Mouse (Mus musculus): ENCODE data around the gene Akr1cl. TPM values are rescaled to one million over a fixed set of nuclear protein-coding genes. Genes with fewer than 3 reads are reported as not detected.

Akr1cl gene
- polyA plus RNA-seq, 1 experiment from 2014 or later: 0.09 TPM

GRCm38 (mm10) chr1:64988176-64988575, 44.4 kb downstream of the Akr1cl start:
- Histone ChIP-seq H3K4me3 (replicated peaks) (no peak overlapping the region), H3K4me2 (replicated peaks) (no peak overlapping the region), H3K27me3 (no peaks in the 10 kb centered on the region), H3K36me3 (no peaks in the 10 kb centered on the region), H3K4me1 (no peaks in the 10 kb centered on the region), H3K9ac (no peak overlapping the region), H3K27ac (replicated peaks) (no peak overlapping the region), H3K9me3 (replicated peaks) (no peaks in the 10 kb centered on the region)
- ATAC-seq (ENCODE audit: insufficient number of reproducible peaks, low FRiP score, low TSS enrichment, low read depth): no peak

GRCm38 (mm10) chr1:64986120-64986519, 46.4 kb downstream of the Akr1cl start:
- WGBS: 37% methylated on average over 7 of the region's 7 CpGs
- H3K4me1 ChIP-seq: no peaks in the 10 kb centered on the region
- no peak overlapping the region for H3K9ac ChIP-seq
- no peaks in the 10 kb centered on the region for H3K36me3 ChIP-seq
- no peaks in the 10 kb centered on the region for H3K9me3 ChIP-seq (replicated peaks)
- H3K4me2 ChIP-seq (replicated peaks): no peak overlapping the region
- H3K27me3 ChIP-seq: no peaks in the 10 kb centered on the region
- no peak overlapping the region for H3K27ac ChIP-seq (replicated peaks)
- no peak overlapping the region for H3K4me3 ChIP-seq (replicated peaks)
- ATAC-seq (ENCODE audit: insufficient number of reproducible peaks, low FRiP score, low TSS enrichment, low read depth): no peak

GRCm38 (mm10) chr1:64983247-64983646, 49.3 kb downstream of the Akr1cl start:
- Histone ChIP-seq H3K9ac (no peak overlapping the region), H3K4me1 (no peaks in the 10 kb centered on the region), H3K9me3 (replicated peaks) (no peaks in the 10 kb centered on the region), H3K4me3 (replicated peaks) (no peak overlapping the region), H3K36me3 (no peaks in the 10 kb centered on the region), H3K4me2 (replicated peaks) (no peak overlapping the region), H3K27ac (replicated peaks) (no peak overlapping the region), H3K27me3 (no peaks in the 10 kb centered on the region)
- no peak for ATAC-seq (ENCODE audit: insufficient number of reproducible peaks, low FRiP score, low TSS enrichment, low read depth)
- WGBS: 84% methylated on average over 3 of the region's 3 CpGs

GRCm38 (mm10) chr1:64978321-64978799, 54.2 kb downstream of the Akr1cl start:
- no peaks in the 10 kb centered on the region for H3K9me3 ChIP-seq (replicated peaks)
- H3K27me3 ChIP-seq: no peaks in the 10 kb centered on the region
- no peaks in the 10 kb centered on the region for H3K4me1 ChIP-seq
- ATAC-seq (ENCODE audit: insufficient number of reproducible peaks, low FRiP score, low TSS enrichment, low read depth): no peak
- no peaks in the 10 kb centered on the region for H3K36me3 ChIP-seq
- no peak overlapping the region for H3K4me2 ChIP-seq (replicated peaks)
- 64% methylated on average over 7 of the region's 7 CpGs for WGBS
- no peak overlapping the region for H3K4me3 ChIP-seq (replicated peaks)
- H3K27ac ChIP-seq (replicated peaks): no peak overlapping the region
- H3K9ac ChIP-seq: no peak overlapping the region

GRCm38 (mm10) chr1:64975346-64975745, 57.2 kb downstream of the Akr1cl start:
- no peak for ATAC-seq (ENCODE audit: insufficient number of reproducible peaks, low FRiP score, low TSS enrichment, low read depth)
- no peak overlapping the region for H3K4me2 ChIP-seq (replicated peaks)
- no peaks in the 10 kb centered on the region for H3K36me3 ChIP-seq
- no peak overlapping the region for H3K4me3 ChIP-seq (replicated peaks)
- no peaks in the 10 kb centered on the region for H3K4me1 ChIP-seq
- 23% methylated on average over 7 of the region's 7 CpGs for WGBS
- H3K9ac ChIP-seq: no peak overlapping the region
- no peaks in the 10 kb centered on the region for H3K27me3 ChIP-seq
- no peak overlapping the region for H3K27ac ChIP-seq (replicated peaks)
- H3K9me3 ChIP-seq (replicated peaks): no peaks in the 10 kb centered on the region

- Histone ChIP-seq H3K9ac (no peak overlapping the region), H3K27ac (replicated peaks) (no peak overlapping the region), H3K4me2 (replicated peaks) (no peak overlapping the region), H3K4me1 (no peaks in the 10 kb centered on the region), H3K27me3 (no peaks in the 10 kb centered on the region), H3K9me3 (replicated peaks) (no peaks in the 10 kb centered on the region), H3K36me3 (no peaks in the 10 kb centered on the region), H3K4me3 (replicated peaks) (no peak overlapping the region)
- 62% methylated on average over 5 of the region's 5 CpGs for WGBS
- no peak for ATAC-seq (ENCODE audit: insufficient number of reproducible peaks, low FRiP score, low TSS enrichment, low read depth)
Measured at GRCm38 (mm10) chr1:64970685-64971084, 61.9 kb downstream of the Akr1cl start.

Other genes starting within 250 kb of the Akr1cl start
- gene Plekhm3, start 75.9 kb downstream of the Akr1cl start, polyA plus RNA-seq (2015; fragmentation: Nextera tagmentation; extraction: Ambion mirVana): 6.8 and 7.6 TPM in 2 replicates
- 1.8 and 2.4 TPM in 2 replicates for gene Cryge, start 18.4 kb upstream of the Akr1cl start, polyA plus RNA-seq (2015; fragmentation: Nextera tagmentation; extraction: Ambion mirVana)
- 1.9 and 2.0 TPM in 2 replicates for gene Crygd, start 30.7 kb upstream of the Akr1cl start, polyA plus RNA-seq (2015; fragmentation: Nextera tagmentation; extraction: Ambion mirVana)
- 1.8 and 1.9 TPM in 2 replicates for gene Crygc, start 40.9 kb upstream of the Akr1cl start, polyA plus RNA-seq (2015; fragmentation: Nextera tagmentation; extraction: Ambion mirVana)
- gene Crygb, start 49.5 kb upstream of the Akr1cl start, polyA plus RNA-seq (2015; fragmentation: Nextera tagmentation; extraction: Ambion mirVana): 2.7 and 4.1 TPM in 2 replicates
- gene Cryga, start 70.6 kb upstream of the Akr1cl start, polyA plus RNA-seq (2015; fragmentation: Nextera tagmentation; extraction: Ambion mirVana): 5.7 and 7.3 TPM in 2 replicates
- not detected in 2 replicates for gene Gm28845, start 86.8 kb upstream of the Akr1cl start, polyA plus RNA-seq (2015; fragmentation: Nextera tagmentation; extraction: Ambion mirVana)
- 0.27 and 0.33 TPM in 2 replicates for gene D630023F18Rik, start 90.5 kb upstream of the Akr1cl start, polyA plus RNA-seq (2015; fragmentation: Nextera tagmentation; extraction: Ambion mirVana)
- gene Idh1, start 153.7 kb upstream of the Akr1cl start, polyA plus RNA-seq (2015; fragmentation: Nextera tagmentation; extraction: Ambion mirVana): 125 and 126 TPM in 2 replicates
- 10.7 and 10.9 TPM in 2 replicates for gene Pikfyve, start 153.9 kb upstream of the Akr1cl start, polyA plus RNA-seq (2015; fragmentation: Nextera tagmentation; extraction: Ambion mirVana)
- gene Pth2r, start 249.3 kb upstream of the Akr1cl start, polyA plus RNA-seq (2015; fragmentation: Nextera tagmentation; extraction: Ambion mirVana): 0.17 and 0.24 TPM in 2 replicates

All from embryonic facial prominence, embryonic 15.5 days (tissue).